Mouse (Mus musculus) kidney, postnatal 0 days (tissue): ENCODE results near the gene Prkg1. TPM values are rescaled to one million over a fixed set of nuclear protein-coding genes. Genes with fewer than 3 reads are reported as not detected.

Experiments
- ATAC-seq: fragments of 200-750 bp; cut with Nextera tagmentation; replicated peaks from 2 replicates; pipeline ENCODE4 v1.8.0; 2017; ENCODE audit warnings: low read depth, moderate number of reproducible peaks, moderate TSS enrichment, moderate library complexity; ENCODE audit not compliant: low FRiP score
- DNase-seq: peaks from one replicate; pipeline ENCODE4 v3.0.0-alpha.2; 2016; ENCODE audit warnings: low spot score
- H3K27ac ChIP-seq: fragments of 300-500 bp; sonication (generic); 2 replicates; pipeline ENCODE4 v1.5.1; 2014; ENCODE audit warnings: mild to moderate bottlenecking
- H3K27me3 ChIP-seq: fragments of 300-500 bp; sonication (generic); 2 replicates; pipeline ENCODE4 v1.6.1; 2014; ENCODE audit warnings: low read length, mixed read lengths; ENCODE audit not compliant: insufficient read depth
- H3K36me3 ChIP-seq: fragments of 300-500 bp; sonication (generic); 2 replicates; pipeline ENCODE4 v1.6.1; 2014; ENCODE audit warnings: low read length, mixed read lengths; ENCODE audit not compliant: insufficient read depth
- H3K4me1 ChIP-seq: fragments of 300-500 bp; sonication (generic); replicated peaks from 2 replicates; pipeline ENCODE4 v1.6.1; 2014; ENCODE audit warnings: antibody characterized with exemption, low read length, mixed read lengths; ENCODE audit not compliant: insufficient read depth
- H3K4me2 ChIP-seq: fragments of 300-500 bp; sonication (generic); 2 replicates; pipeline ENCODE4 v1.6.1; 2014; ENCODE audit warnings: mild to moderate bottlenecking, low read length, moderate library complexity, mixed read lengths
- H3K4me3 ChIP-seq: fragments of 300-500 bp; sonication (generic); replicated peaks from 2 replicates; pipeline ENCODE4 v1.5.1; 2014; ENCODE audit warnings: low read depth, low read length
- H3K9ac ChIP-seq: fragments of 300-500 bp; sonication (generic); 2 replicates; pipeline ENCODE4 v1.6.1; 2014; ENCODE audit warnings: low read depth, low read length
- H3K9me3 ChIP-seq: fragments of 300-500 bp; sonication (generic); replicated peaks from 2 replicates; pipeline ENCODE4 v1.6.1; 2016; ENCODE audit warnings: low read length, inconsistent platforms, mixed read lengths
- CTCF ChIP-seq: IDR thresholded peaks from 2 replicates; pipeline ENCODE4 v1.5.1; 2016; ENCODE audit warnings: antibody characterized with exemption, low read depth, mild to moderate bottlenecking, moderate library complexity
- WGBS: fragments of 180-500 bp; shearing (Covaris S2); extraction: QIAGEN DNeasy Blood & Tissue Kit; methylation state at CpG from one replicate; pipeline ENCODE4 v1.1.7; 2014; 5-methylcytosine and 5-hydroxymethylcytosine counted together
- polyA plus RNA-seq: library from polyadenylated mRNA; unstranded; fragments of >200 nt; fragmentation: Nextera tagmentation; extraction: Ambion mirVana; gene quantifications from 2 replicates; pipeline ENCODE4 v1.2.1, GENCODE M21; 2015

Prkg1 gene
- polyA plus RNA-seq, 1 experiment from 2014 or later: 2.3 TPM

DNA sequence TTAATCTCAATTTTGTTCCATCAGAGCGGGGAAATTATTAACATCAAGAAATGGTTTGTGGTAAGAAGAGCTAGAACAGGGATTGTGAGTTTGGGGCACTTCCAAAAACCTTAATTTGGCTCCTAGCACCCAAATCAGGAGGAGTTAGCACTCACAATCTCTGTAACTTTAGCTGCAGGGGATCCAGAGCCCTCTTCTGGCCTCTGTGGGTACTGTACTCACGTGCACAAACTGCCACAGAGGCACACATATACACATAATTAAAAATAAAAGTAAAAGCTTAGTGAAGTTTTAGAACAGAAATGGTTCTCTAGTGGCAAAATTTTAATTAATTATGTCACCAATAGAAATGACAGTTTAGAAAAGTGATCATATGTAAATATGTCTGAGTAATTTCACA lies 614.9 kb downstream of the Prkg1 start:
- no peaks in the 10 kb centered on the region for H3K4me1 ChIP-seq
- no peaks in the 10 kb centered on the region for H3K9me3 ChIP-seq
- H3K9ac ChIP-seq: no peak overlapping the region
- no peak overlapping the region for H3K4me2 ChIP-seq
- H3K27me3 ChIP-seq: no peaks in the 10 kb centered on the region
- no peak for TF ChIP-seq CTCF
- ATAC-seq: no peak
- WGBS: 97% methylated on average over 2 of the region's 2 CpGs
- no peak for DNase-seq
- H3K4me3 ChIP-seq: no peak overlapping the region
- H3K27ac ChIP-seq: no peak overlapping the region
- H3K36me3 ChIP-seq: no peaks in the 10 kb centered on the region

DNA sequence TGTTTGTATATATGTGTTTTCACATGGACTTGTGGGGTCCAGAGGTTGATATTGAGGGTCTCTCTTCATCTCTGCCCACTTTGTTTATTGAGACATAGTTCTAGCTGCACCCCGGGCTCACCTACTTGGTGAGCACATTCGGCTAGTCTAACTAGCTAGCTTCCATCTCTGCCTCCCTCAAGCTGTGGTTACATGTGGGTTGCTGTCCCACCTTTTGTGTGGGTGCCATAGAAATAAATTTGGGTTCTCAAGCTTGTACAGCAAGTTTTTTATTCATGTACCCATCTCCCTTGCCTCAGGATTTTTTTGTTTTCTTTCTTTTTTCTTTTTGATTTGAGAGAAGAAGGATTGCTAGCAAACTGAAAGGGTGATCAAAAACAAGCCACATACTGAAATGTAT lies 617.4 kb downstream of the Prkg1 start:
- no peak for ATAC-seq
- no peak for DNase-seq

DNA sequence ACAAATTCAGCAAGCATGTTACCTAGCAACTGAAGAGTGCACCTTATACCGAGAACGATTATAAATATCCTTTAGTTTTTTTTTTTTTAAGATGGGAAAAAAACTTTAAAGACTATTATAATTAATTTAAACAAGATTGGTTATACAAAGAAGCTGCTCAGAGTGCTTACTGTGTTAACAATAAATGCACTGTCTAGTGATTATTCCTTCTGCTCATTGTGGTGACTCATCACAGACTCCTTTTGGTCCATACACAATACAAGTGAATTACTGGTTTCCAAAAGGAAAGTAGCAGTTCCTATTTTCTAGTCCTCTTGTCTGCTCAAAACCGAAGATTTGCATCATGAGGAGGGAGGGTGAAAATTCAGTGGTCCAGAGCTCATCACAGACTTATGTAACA lies 618.7 kb downstream of the Prkg1 start:
- Histone ChIP-seq H3K36me3 (no peaks in the 10 kb centered on the region), H3K27me3 (no peaks in the 10 kb centered on the region), H3K4me1 (no peaks in the 10 kb centered on the region), H3K4me3 (no peak overlapping the region), H3K9ac (no peak overlapping the region), H3K4me2 (no peak overlapping the region), H3K27ac (no peak overlapping the region), H3K9me3 (no peaks in the 10 kb centered on the region)
- 80% methylated on average over 3 of the region's 3 CpGs for WGBS
- ATAC-seq: no peak
- no peak for TF ChIP-seq CTCF
- DNase-seq: no peak

More for the DNA sequence above, 617.4 kb downstream of the Prkg1 start:
- H3K36me3 ChIP-seq: no peaks in the 10 kb centered on the region
- H3K9me3 ChIP-seq: no peaks in the 10 kb centered on the region
- no peak overlapping the region for H3K4me3 ChIP-seq
- 89% methylated on average over 2 of the region's 2 CpGs for WGBS
- H3K4me1 ChIP-seq: no peaks in the 10 kb centered on the region
- H3K9ac ChIP-seq: no peak overlapping the region
- H3K4me2 ChIP-seq: no peak overlapping the region
- no peak for TF ChIP-seq CTCF
- no peaks in the 10 kb centered on the region for H3K27me3 ChIP-seq
- H3K27ac ChIP-seq: no peak overlapping the region

DNA sequence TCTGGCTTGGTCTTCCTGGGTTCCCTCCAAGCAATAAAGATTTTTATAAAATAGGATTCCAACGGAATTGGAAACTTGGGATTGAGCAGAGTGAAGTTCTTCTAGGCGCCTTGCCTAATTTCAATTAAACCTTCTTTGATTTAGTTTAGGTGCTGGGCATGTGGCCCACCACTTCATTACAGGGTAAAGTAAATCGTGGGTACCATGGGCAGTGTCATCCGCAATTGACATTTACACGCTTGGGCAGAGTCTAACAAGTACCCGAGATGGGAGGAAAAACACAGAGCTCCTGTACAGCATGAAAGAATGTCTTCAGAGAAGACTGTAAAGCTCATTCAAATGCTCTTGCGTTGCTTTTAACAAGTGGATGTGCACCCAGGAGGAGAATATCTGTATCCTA lies 622.9 kb downstream of the Prkg1 start:
- Histone ChIP-seq H3K4me3 (no peak overlapping the region), H3K4me2 (no peak overlapping the region), H3K27ac (no peak overlapping the region), H3K9ac (no peak overlapping the region), H3K27me3 (no peaks in the 10 kb centered on the region), H3K9me3 (no peaks in the 10 kb centered on the region), H3K4me1 (no peaks in the 10 kb centered on the region), H3K36me3 (no peaks in the 10 kb centered on the region)
- ATAC-seq: no peak
- no peak for DNase-seq
- TF ChIP-seq CTCF: no peak
- 71% methylated on average over 7 of the region's 7 CpGs for WGBS

DNA sequence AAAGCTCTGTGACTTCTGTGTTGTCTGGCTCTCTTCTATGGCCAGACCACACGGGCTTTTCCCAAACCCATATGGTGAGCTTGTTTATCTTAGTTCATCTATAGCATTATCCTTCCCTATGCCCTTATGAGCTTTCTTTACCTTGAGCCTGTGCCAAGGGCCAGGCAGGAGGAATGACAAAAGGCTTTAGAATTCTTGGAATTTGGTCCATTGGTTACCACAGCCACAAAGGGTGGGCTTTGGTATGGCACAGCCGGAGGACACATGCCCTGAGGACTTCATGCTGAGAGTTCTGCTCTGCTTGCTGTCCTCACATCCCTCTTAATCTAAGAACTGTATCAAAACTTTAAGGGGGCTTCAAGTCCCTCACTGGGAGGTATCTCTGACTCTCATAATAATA lies 628.5 kb downstream of the Prkg1 start:
- no peak overlapping the region for H3K27ac ChIP-seq
- H3K9me3 ChIP-seq: no peaks in the 10 kb centered on the region
- H3K36me3 ChIP-seq: no peaks in the 10 kb centered on the region
- no peaks in the 10 kb centered on the region for H3K27me3 ChIP-seq
- TF ChIP-seq CTCF: no peak
- no peak overlapping the region for H3K4me3 ChIP-seq
- ATAC-seq (no peak), DNase-seq (no peak)
- 39% methylated on average over 2 of the region's 2 CpGs for WGBS
- no peaks in the 10 kb centered on the region for H3K4me1 ChIP-seq
- H3K4me2 ChIP-seq: no peak overlapping the region
- no peak overlapping the region for H3K9ac ChIP-seq

DNA sequence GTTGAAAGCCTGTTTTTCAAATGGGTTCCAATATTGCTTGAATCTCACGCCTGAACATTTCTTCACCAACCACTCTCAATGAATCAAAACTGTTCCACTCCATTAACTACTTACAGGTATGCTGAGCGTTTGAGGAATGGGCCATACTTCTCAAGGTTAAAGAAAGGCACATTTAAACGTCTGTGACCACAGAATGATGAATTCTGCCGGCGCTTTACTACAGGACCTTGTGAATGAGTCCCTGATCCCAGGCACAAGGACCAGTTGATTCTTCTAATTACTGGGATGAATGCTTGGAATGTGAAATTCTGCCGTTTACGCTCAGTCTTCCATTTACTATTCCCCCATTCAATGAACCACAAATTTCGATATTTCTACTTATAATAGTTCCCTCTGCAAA lies 632.2 kb downstream of the Prkg1 start:
- H3K9me3 ChIP-seq: no peaks in the 10 kb centered on the region
- ATAC-seq: no peak
- H3K4me1 ChIP-seq: no peaks in the 10 kb centered on the region
- no peak overlapping the region for H3K9ac ChIP-seq
- no peak overlapping the region for H3K4me3 ChIP-seq
- H3K27ac ChIP-seq: no peak overlapping the region
- DNase-seq: peak; percentile 18
- no peaks in the 10 kb centered on the region for H3K27me3 ChIP-seq
- no peak overlapping the region for H3K4me2 ChIP-seq
- TF ChIP-seq CTCF: no peak
- no peaks in the 10 kb centered on the region for H3K36me3 ChIP-seq
- 60% methylated on average over 8 of the region's 8 CpGs for WGBS

DNA sequence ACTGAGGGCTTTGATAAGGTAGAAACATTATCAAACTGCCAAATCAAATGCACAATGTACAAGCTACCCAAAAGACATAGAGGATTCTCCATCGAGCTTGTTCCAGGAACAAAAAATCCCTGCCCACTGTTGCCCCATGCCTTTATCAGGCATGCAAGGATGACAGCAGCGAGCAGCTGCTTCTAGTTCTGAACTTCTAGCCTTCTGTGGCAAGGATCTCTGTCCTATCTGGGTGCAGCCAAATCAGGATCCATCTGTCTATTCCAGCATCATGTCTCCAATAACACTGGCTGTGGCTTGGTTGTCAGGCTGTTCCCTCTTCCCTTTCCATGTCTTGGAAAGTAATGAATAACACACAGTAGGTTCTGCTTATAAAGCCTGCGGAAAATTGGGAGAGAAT lies 640.2 kb downstream of the Prkg1 start:
- Histone ChIP-seq H3K9ac (no peak overlapping the region), H3K9me3 (no peaks in the 10 kb centered on the region), H3K27ac (no peak overlapping the region), H3K36me3 (no peaks in the 10 kb centered on the region), H3K4me1 (no peaks in the 10 kb centered on the region), H3K27me3 (no peaks in the 10 kb centered on the region), H3K4me2 (no peak overlapping the region), H3K4me3 (no peak overlapping the region)
- no peak for ATAC-seq
- WGBS: 94% methylated on average over 3 of the region's 3 CpGs
- no peak for DNase-seq
- TF ChIP-seq CTCF: no peak
